Mouse (Mus musculus): ENCODE measurements around the gene Uqcrq. TPM values are rescaled to one million over a fixed set of nuclear protein-coding genes. Genes with fewer than 3 reads are reported as not detected.
A peak's percentile ranks its signal among the peaks of the same experiment; 100 is the strongest.
"Not testable (repeated sequence)": the region's sequence is repeated elsewhere in the genome, so short reads cannot be mapped to it uniquely, and the experiment has no call there.

The Uqcrq gene
- total RNA-seq, 1 experiment from 2014 or later: 11.2 TPM

- ATAC-seq (replicated peaks; ENCODE audit: insufficient number of reproducible peaks, low FRiP score, low TSS enrichment, poor library complexity, severe bottlenecking): not testable (repeated sequence)
Measured at GRCm38 (mm10) chr11:53426914-53427313, 3.7 kb downstream of the Uqcrq start.

GRCm38 (mm10) chr11:53425711-53426255 lies 4.8 kb downstream of the Uqcrq start:
- ATAC-seq (replicated peaks; ENCODE audit: insufficient number of reproducible peaks, low FRiP score, low TSS enrichment, poor library complexity, severe bottlenecking): no peak

GRCm38 (mm10) chr11:53425251-53425650 lies 5.4 kb downstream of the Uqcrq start:
- no peak for ATAC-seq (replicated peaks; ENCODE audit: insufficient number of reproducible peaks, low FRiP score, low TSS enrichment, poor library complexity, severe bottlenecking)

GRCm38 (mm10) chr11:53424826-53425225 lies 5.8 kb downstream of the Uqcrq start:
- ATAC-seq (replicated peaks; ENCODE audit: insufficient number of reproducible peaks, low FRiP score, low TSS enrichment, poor library complexity, severe bottlenecking): no peak

GRCm38 (mm10) chr11:53423036-53423435 lies 7.6 kb downstream of the Uqcrq start, which contains the start of gene Leap2:
Gene Leap2 (minus strand): TSS chr11:53423170.
- no peak for ATAC-seq (replicated peaks; ENCODE audit: insufficient number of reproducible peaks, low FRiP score, low TSS enrichment, poor library complexity, severe bottlenecking)

GRCm38 (mm10) chr11:53418048-53418447 lies 12.6 kb downstream of the Uqcrq start:
- ATAC-seq (replicated peaks; ENCODE audit: insufficient number of reproducible peaks, low FRiP score, low TSS enrichment, poor library complexity, severe bottlenecking): no peak

GRCm38 (mm10) chr11:53413871-53414270 lies 16.8 kb downstream of the Uqcrq start:
- ATAC-seq (replicated peaks; ENCODE audit: insufficient number of reproducible peaks, low FRiP score, low TSS enrichment, poor library complexity, severe bottlenecking): no peak

GRCm38 (mm10) chr11:53411738-53412137 lies 18.9 kb downstream of the Uqcrq start:
- 0 out of 2 replicates have a peak, but pooled peaks have one; percentile 47 for ATAC-seq (replicated peaks; ENCODE audit: insufficient number of reproducible peaks, low FRiP score, low TSS enrichment, poor library complexity, severe bottlenecking)

GRCm38 (mm10) chr11:53403638-53404037 lies 27.0 kb downstream of the Uqcrq start:
- no peak for ATAC-seq (replicated peaks; ENCODE audit: insufficient number of reproducible peaks, low FRiP score, low TSS enrichment, poor library complexity, severe bottlenecking)

- ATAC-seq (replicated peaks; ENCODE audit: insufficient number of reproducible peaks, low FRiP score, low TSS enrichment, poor library complexity, severe bottlenecking): no peak
Measured at GRCm38 (mm10) chr11:53393856-53394255, 36.8 kb downstream of the Uqcrq start.

GRCm38 (mm10) chr11:53383758-53384428 lies 46.7 kb downstream of the Uqcrq start:
- no peak for ATAC-seq (replicated peaks; ENCODE audit: insufficient number of reproducible peaks, low FRiP score, low TSS enrichment, poor library complexity, severe bottlenecking)

- ATAC-seq (replicated peaks; ENCODE audit: insufficient number of reproducible peaks, low FRiP score, low TSS enrichment, poor library complexity, severe bottlenecking): no peak
Measured at GRCm38 (mm10) chr11:53378918-53379317, 51.7 kb downstream of the Uqcrq start.

Other genes starting within 250 kb of the Uqcrq start
- gene Hspa4, start 130.4 kb downstream of the Uqcrq start, total RNA-seq (2017): 251 to 386 TPM (median 355 TPM) in 3 replicates
- 2.3 to 9.1 TPM (median 5.5 TPM) in 3 replicates for gene Zcchc10, start 106.2 kb downstream of the Uqcrq start, total RNA-seq (2017)
- gene Aff4, start 80.0 kb downstream of the Uqcrq start, total RNA-seq (2017): 73.5 to 126 TPM (median 78.0 TPM) in 3 replicates
- gene Leap2, start 7.7 kb downstream of the Uqcrq start, total RNA-seq (2017): not detected in 3 replicates
- gene Gdf9, start 192 bp upstream of the Uqcrq start, total RNA-seq (2017): not detected in 3 replicates
- gene Gm10447, start 26.3 kb upstream of the Uqcrq start, total RNA-seq (2017): not detected in 3 replicates
- not detected in 3 replicates for gene Shroom1, start 26.4 kb upstream of the Uqcrq start, total RNA-seq (2017)
- not detected in 3 replicates for gene Gm9837, start 39.6 kb upstream of the Uqcrq start, total RNA-seq (2017)
- not detected in 3 replicates for gene Gm9945, start 49.3 kb upstream of the Uqcrq start, total RNA-seq (2017)
- not detected in 3 replicates for gene Sowaha, start 49.4 kb upstream of the Uqcrq start, total RNA-seq (2017)
- 2.9 to 4.1 TPM (median 3.8 TPM) in 3 replicates for gene Sept8, start 88.4 kb upstream of the Uqcrq start, total RNA-seq (2017)
- gene Kif3a, start 136.5 kb upstream of the Uqcrq start, total RNA-seq (2017): 2.8 to 6.1 TPM (median 3.6 TPM) in 3 replicates
- gene Il4, start 187.8 kb upstream of the Uqcrq start, total RNA-seq (2017): 2.8 to 29.9 TPM (median 19.5 TPM) in 3 replicates
- 0.29 to 2.5 TPM in 2 of 3 replicates, not detected in the other for gene Il13, start 203.9 kb upstream of the Uqcrq start, total RNA-seq (2017)

Measured in monocyte, adult 5-6 weeks (primary cell).